Mouse (Mus musculus): ENCODE measurements around the gene Esrrg. TPM values are rescaled to one million over a fixed set of nuclear protein-coding genes. Genes with fewer than 3 reads are reported as not detected.

Esrrg gene
- total and polyA plus RNA-seq, 3 experiments = not detected

DNA sequence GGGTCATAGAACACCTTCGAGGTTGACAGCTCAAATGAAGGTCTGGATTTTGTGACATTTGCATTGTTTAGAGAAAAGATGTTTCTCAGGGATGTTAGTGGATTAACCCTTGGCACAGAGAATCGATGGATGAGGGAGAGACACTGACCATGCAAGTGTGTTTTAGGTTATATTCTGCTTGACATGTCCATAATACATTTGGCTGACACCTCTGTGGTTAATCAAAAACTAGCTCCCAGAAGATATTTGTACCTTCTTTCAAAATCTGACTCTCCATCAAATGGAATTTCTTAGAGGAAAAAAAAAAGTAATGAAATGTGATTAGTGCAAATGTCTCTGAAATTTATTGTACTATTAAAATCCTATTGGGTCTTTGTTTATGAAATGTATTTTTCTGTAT is 158.8 kb downstream of the Esrrg start:
- H3K9ac ChIP-seq (ENCODE audit: insufficient read depth, low read depth) = no peak overlapping the region
- H3K9me3 ChIP-seq (replicated peaks; ENCODE audit: low read length) = peaks cover 72% of the 10 kb centered on the region
- H3K27me3 ChIP-seq (replicated peaks) = no peaks in the 10 kb centered on the region
- no peak for TF ChIP-seq MEF2A (IDR thresholded peaks at IDR 0.05; ENCODE audit: borderline replicate concordance, low read depth, low read length)
- TF ChIP-seq TCF12 (IDR thresholded peaks at IDR 0.05; ENCODE audit: low read depth, low read length) = no peak
- no peak for TF ChIP-seq ETS1 (conservative IDR thresholded peaks at IDR 0.05; ENCODE audit: low read depth, low read length)
- TF ChIP-seq CTCF (conservative IDR thresholded peaks at IDR 0.05 in 1 of 2, IDR thresholded peaks at IDR 0.05 in 1 of 2; ENCODE audit: low read depth in 2 of 2, low read length in 2 of 2) = no peak
- TF ChIP-seq ZMIZ1 (IDR thresholded peaks at IDR 0.05; ENCODE audit: low read depth, low read length) = no peak
- TF ChIP-seq BHLHE40 (IDR thresholded peaks at IDR 0.05; ENCODE audit: low read depth, low read length) = no peak
- no peak for TF ChIP-seq MXI1 (IDR thresholded peaks at IDR 0.05; ENCODE audit: low read depth, low read length)
- TF ChIP-seq HCFC1 (IDR thresholded peaks at IDR 0.05; ENCODE audit: low read depth, low read length) = no peak
- TF ChIP-seq E2F4 (IDR thresholded peaks at IDR 0.05; ENCODE audit: insufficient replicate concordance, low read depth, low read length) = no peak
- dilution Hi-C loops (cut with MboI; ENCODE audit: extremely low pct_ligation_motif_present, extremely low pct_unique_long_range_greater_than_20kb, low sequenced_read_pairs) = no loop called here
- no peak overlapping the region for H3K4me3 ChIP-seq (replicated peaks in 1 of 3; ENCODE audit: low read depth in 2 of 3, low read length in 2 of 3, poor library complexity in 1 of 3)
- no peak for DNase-seq (ENCODE audit: extremely low read depth)
- in situ Hi-C loops (cut with MboI; ENCODE audit: low pct_ligation_motif_present, low pct_unique_long_range_greater_than_20kb, low sequenced_read_pairs) = no loop called here
- no peak overlapping the region for H3K4me2 ChIP-seq (ENCODE audit: insufficient read depth, low read depth, poor library complexity, severe bottlenecking)
- no peak overlapping the region for H3K27ac ChIP-seq (ENCODE audit: insufficient read depth, low read depth)
- H3K4me1 ChIP-seq (ENCODE audit: control insufficient read depth in 1 of 2, insufficient read depth in 2 of 2) = no peaks in the 10 kb centered on the region
- no peaks in the 10 kb centered on the region for H3K79me2 ChIP-seq (replicated peaks; ENCODE audit: control insufficient read depth, extremely low read depth, insufficient read depth, poor library complexity, severe bottlenecking)
- H3K36me3 ChIP-seq (replicated peaks in 1 of 2; ENCODE audit: control insufficient read depth in 1 of 2, insufficient read depth in 1 of 2, low read length in 1 of 2) = no peaks in the 10 kb centered on the region

DNA sequence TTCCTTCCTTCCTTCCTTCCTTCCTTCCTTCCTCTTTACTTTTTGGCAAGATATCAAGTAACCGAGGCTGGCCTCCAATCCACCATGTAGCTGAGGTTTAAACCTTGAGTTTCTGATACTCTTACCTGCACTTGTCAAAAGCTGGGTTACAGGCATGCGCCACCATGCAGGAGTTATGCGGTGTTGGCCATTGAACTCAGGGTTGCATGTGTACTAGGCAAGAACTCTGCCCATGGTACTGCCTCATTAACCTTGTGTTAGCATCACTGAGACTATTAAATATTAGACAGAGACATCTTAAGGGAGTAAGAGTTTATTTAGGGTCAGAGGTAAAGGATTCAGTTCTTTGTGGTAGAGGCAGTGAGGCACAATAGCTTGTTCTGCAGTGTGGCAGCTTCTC is 161.6 kb downstream of the Esrrg start:
- in situ Hi-C loops (cut with MboI; ENCODE audit: low pct_ligation_motif_present, low pct_unique_long_range_greater_than_20kb, low sequenced_read_pairs) = no loop called here

More for the DNA sequence above, 161.6 kb downstream of the Esrrg start:
- H3K27me3 ChIP-seq (replicated peaks) = no peaks in the 10 kb centered on the region
- no peaks in the 10 kb centered on the region for H3K4me1 ChIP-seq (ENCODE audit: control insufficient read depth in 1 of 2, insufficient read depth in 2 of 2)
- no peaks in the 10 kb centered on the region for H3K36me3 ChIP-seq (replicated peaks in 1 of 2; ENCODE audit: control insufficient read depth in 1 of 2, insufficient read depth in 1 of 2, low read length in 1 of 2)
- H3K27ac ChIP-seq (ENCODE audit: insufficient read depth, low read depth) = no peak overlapping the region
- H3K9ac ChIP-seq (ENCODE audit: insufficient read depth, low read depth) = no peak overlapping the region
- dilution Hi-C loops (cut with MboI; ENCODE audit: extremely low pct_ligation_motif_present, extremely low pct_unique_long_range_greater_than_20kb, low sequenced_read_pairs) = no loop called here
- no peak overlapping the region for H3K4me2 ChIP-seq (ENCODE audit: insufficient read depth, low read depth, poor library complexity, severe bottlenecking)
- H3K4me3 ChIP-seq (replicated peaks in 1 of 3; ENCODE audit: low read depth in 2 of 3, low read length in 2 of 3, poor library complexity in 1 of 3) = no peak overlapping the region
- no peaks in the 10 kb centered on the region for H3K79me2 ChIP-seq (replicated peaks; ENCODE audit: control insufficient read depth, extremely low read depth, insufficient read depth, poor library complexity, severe bottlenecking)
- no peak for DNase-seq (ENCODE audit: extremely low read depth)
- TF ChIP-seq NELFE (IDR thresholded peaks at IDR 0.05; ENCODE audit: low read depth, low read length) (no peak), USF1 (IDR thresholded peaks at IDR 0.05; ENCODE audit: low read depth, low read length) (no peak), TCF12 (IDR thresholded peaks at IDR 0.05; ENCODE audit: low read depth, low read length) (no peak), CHD2 (IDR thresholded peaks at IDR 0.05; ENCODE audit: low read length) (no peak), NRF1 (IDR thresholded peaks at IDR 0.05; ENCODE audit: low read depth, low read length) (no peak), MEF2A (IDR thresholded peaks at IDR 0.05; ENCODE audit: borderline replicate concordance, low read depth, low read length) (no peak), BHLHE40 (IDR thresholded peaks at IDR 0.05; ENCODE audit: low read depth, low read length) (no peak), MAFK (IDR thresholded peaks at IDR 0.05; ENCODE audit: insufficient replicate concordance, low read length) (no peak), ZC3H11A (IDR thresholded peaks at IDR 0.05; ENCODE audit: low read depth, low read length) (no peak), GABPA (IDR thresholded peaks at IDR 0.05; ENCODE audit: insufficient replicate concordance, low read depth, low read length) (no peak), RCOR1 (conservative IDR thresholded peaks at IDR 0.05; ENCODE audit: low read depth, low read length) (no peak), USF2 (conservative IDR thresholded peaks at IDR 0.05; ENCODE audit: low read depth, low read length) (no peak), ETS1 (conservative IDR thresholded peaks at IDR 0.05; ENCODE audit: low read depth, low read length) (no peak), KAT2A (IDR thresholded peaks at IDR 0.05; ENCODE audit: insufficient replicate concordance, low read length) (no peak), CTCF (conservative IDR thresholded peaks at IDR 0.05 in 1 of 2, IDR thresholded peaks at IDR 0.05 in 1 of 2; ENCODE audit: low read depth in 2 of 2, low read length in 2 of 2) (no peak), POLR2A (IDR thresholded peaks at IDR 0.05; ENCODE audit: low read depth, low read length) (no peak), TBP (conservative IDR thresholded peaks at IDR 0.05; ENCODE audit: low read depth, low read length) (no peak)
- peaks cover 68% of the 10 kb centered on the region for H3K9me3 ChIP-seq (replicated peaks; ENCODE audit: low read length)
